Mouse (Mus musculus) layer of hippocampus, adult 6 months (tissue): ENCODE measurements around the gene Abca3. TPM values are rescaled to one million over a fixed set of nuclear protein-coding genes. Genes with fewer than 3 reads are reported as not detected.

Experiments used
- long read RNA-seq, 2 experiments: library from polyadenylated mRNA; unstranded; transcript quantifications; one replicate each; pipeline ENCODE4 v2.0.0; 2019 to 2020
- microRNA-seq: library from miRNA; unstranded; fragments of <30 nt; microRNA quantifications from one replicate; pipeline ENCODE4 v1.2.0, GENCODE M21; 2020
- polyA plus RNA-seq: library from polyadenylated mRNA; unstranded; fragments of <200 nt; fragmentation: Nextera tagmentation; gene quantifications from 2 replicates; pipeline ENCODE4 v1.2.3, GENCODE M21; 2021

The Abca3 gene
- 14.0 and 19.0 TPM in 2 replicates for polyA plus RNA-seq
- long read RNA-seq, experiment 1, full-length matches to known transcripts, result 3 of 34 reads
- long read RNA-seq, experiment 1, partial matches to known transcripts, result 29 of 34 reads
- long read RNA-seq, experiment 1, other reads (novel, unspliced or antisense), result 2 of 34 reads
- long read RNA-seq, experiment 2, full-length matches to known transcripts, result 24 of 83 reads
- long read RNA-seq, experiment 2, partial matches to known transcripts, result 54 of 83 reads
- long read RNA-seq, experiment 2, other reads (novel, unspliced or antisense), result 5 of 83 reads

GRCm38 (mm10) chr17:24351760-24352357 lies at the start of gene Abca3:
TSS of gene Abca3 (plus strand) at chr17:24351950.

GRCm38 (mm10) chr17:24350926-24351759 lies 607 bp upstream of the Abca3 start, which contains the start of gene Abca17:
TSS of gene Abca17 (minus strand) at chr17:24351068.

GRCm38 (mm10) chr17:24414230-24414976 lies 62.7 kb downstream of the Abca3 start, which contains the start of gene Rnps1:
TSS of gene Rnps1 (plus strand) at chr17:24414565.

GRCm38 (mm10) chr17:24426471-24427169 lies 74.9 kb downstream of the Abca3 start, which contains the start of gene Eci1:
TSS of gene Eci1 (plus strand) at chr17:24426641.

GRCm38 (mm10) chr17:24442632-24443155 lies 90.9 kb downstream of the Abca3 start, which contains the start of gene Dnase1l2:
TSS of gene Dnase1l2 (minus strand) at chr17:24443105.

Small RNA genes lying within 50 kb of the gene (microRNA-seq; reads per million reads assigned to microRNA genes)
- not detected for gene Gm24427

Other genes with a start within 250 kb of the Abca3 start
- 47.2 and 54.0 TPM in 2 replicates for gene Pdpk1, start 201.0 kb upstream of the Abca3 start, polyA plus RNA-seq
- 28.9 and 38.4 TPM in 2 replicates for gene Amdhd2, start 188.2 kb upstream of the Abca3 start, polyA plus RNA-seq
- gene Atp6v0c, start 182.2 kb upstream of the Abca3 start, polyA plus RNA-seq, result 2,331 and 2,377 TPM in 2 replicates
- 13.4 and 14.3 TPM in 2 replicates for gene Tbc1d24, start 146.4 kb upstream of the Abca3 start, polyA plus RNA-seq
- gene Ntn3, start 142.4 kb upstream of the Abca3 start, polyA plus RNA-seq, result 1.7 and 2.5 TPM in 2 replicates
- gene Tedc2, start 131.1 kb upstream of the Abca3 start, polyA plus RNA-seq, result 6.3 and 6.7 TPM in 2 replicates
- gene Ccnf, start 100.5 kb upstream of the Abca3 start, polyA plus RNA-seq, result 1.6 and 2.0 TPM in 2 replicates
- 0.21 and 0.36 TPM in 2 replicates for gene Abca17, start 882 bp upstream of the Abca3 start, polyA plus RNA-seq
- 101 and 105 TPM in 2 replicates for gene Rnps1, start 62.6 kb downstream of the Abca3 start, polyA plus RNA-seq
- gene Eci1, start 74.7 kb downstream of the Abca3 start, polyA plus RNA-seq, result 89.4 and 98.3 TPM in 2 replicates
- 0.18 and 0.29 TPM in 2 replicates for gene Dnase1l2, start 91.2 kb downstream of the Abca3 start, polyA plus RNA-seq
- gene E4f1, start 118.4 kb downstream of the Abca3 start, polyA plus RNA-seq, result 12.4 and 12.9 TPM in 2 replicates
- 93.6 and 97.8 TPM in 2 replicates for gene Pgp, start 118.4 kb downstream of the Abca3 start, polyA plus RNA-seq
- gene Bricd5, start 121.9 kb downstream of the Abca3 start, polyA plus RNA-seq, result 1.6 and 1.7 TPM in 2 replicates
- 15.9 and 16.3 TPM in 2 replicates for gene Mlst8, start 127.1 kb downstream of the Abca3 start, polyA plus RNA-seq
- 10.2 and 11.0 TPM in 2 replicates for gene Caskin1, start 136.7 kb downstream of the Abca3 start, polyA plus RNA-seq
- 17.9 and 20.8 TPM in 2 replicates for gene Traf7, start 176.0 kb downstream of the Abca3 start, polyA plus RNA-seq
- gene Rab26, start 182.3 kb downstream of the Abca3 start, polyA plus RNA-seq, result 52.7 and 57.7 TPM in 2 replicates
- 8.1 and 9.0 TPM in 2 replicates for gene Pkd1, start 197.9 kb downstream of the Abca3 start, polyA plus RNA-seq